8 mouse cellular contexts compared by ENCODE assay signal in the genomic region with DNA sequence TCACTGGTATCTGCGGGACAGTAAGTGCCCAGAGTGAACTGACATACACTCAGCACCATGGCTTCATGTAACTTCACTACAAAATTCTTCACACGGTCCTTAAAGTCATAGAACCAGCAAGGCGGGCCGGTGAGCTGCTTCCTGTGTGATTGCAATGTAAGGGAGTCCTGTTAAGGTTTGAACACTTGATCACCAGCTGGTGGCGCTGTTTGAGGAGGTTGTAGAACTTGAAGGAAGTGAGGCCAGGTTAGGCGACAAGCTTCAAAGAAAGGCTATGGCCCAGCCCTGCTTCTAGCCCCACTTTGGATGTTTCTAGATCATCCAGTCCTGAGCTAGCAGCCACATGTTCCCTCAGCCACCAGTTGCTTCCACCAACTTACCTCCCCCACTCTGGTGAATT.
DNase-seq lines count a peak whose midpoint lies in the region; ATAC-seq lines count a peak whose summit lies in the region.

No protein-coding gene starts in this region.

- ATAC-seq in erythroblast, adult 5-6 weeks (replicated peaks; ENCODE audit: low FRiP score, poor library complexity, severe bottlenecking) = no peak

- DNase-seq in gastrocnemius, adult 18-20 months (ENCODE audit: low spot score) = peak; percentile 28
- DNase-seq in gastrocnemius, postnatal 25 days = no peak
- DNase-seq in right cerebral cortex, postnatal 4 days = peak; percentile 36
- no peak for DNase-seq in right cerebral cortex, postnatal 36 days (ENCODE audit: low spot score in 2 of 2)
- peak; percentile 74 for DNase-seq in induced T-regulatory cell, adult 2 months (ENCODE audit: low read depth)
- peak; percentile 90 for DNase-seq in thymus, postnatal 0 days (ENCODE audit: low spot score)
- DNase-seq in layer of hippocampus, postnatal 36 days = no peak

Comparison
In these comparisons a context has a peak if more than half of its experiments do, and no peak if none do; other contexts are left out.
1. DNase-seq: peak in gastrocnemius, adult 18-20 months (single experiment), right cerebral cortex, postnatal 4 days (single experiment), induced T-regulatory cell, adult 2 months (single experiment) and thymus, postnatal 0 days (single experiment); none in gastrocnemius, postnatal 25 days (single experiment), right cerebral cortex, postnatal 36 days (0 of 2) and layer of hippocampus, postnatal 36 days (0 of 2).